Mouse (Mus musculus): ENCODE measurements at regions not wholly inside any gene's neighbourhood (a gene's known extent, or its start where the extent isn't known, plus 50 kb on each side); places are given as distances from the start of the nearest gene placed in this dataset.

GRCm38 (mm10) chr2:10825278-10826133 lies 346.4 kb upstream of the Prkcq start:
- DNase-seq: peak; percentile 19

GRCm38 (mm10) chr2:10826134-10826767 lies 345.7 kb upstream of the Prkcq start:
- no peak for DNase-seq

DNA sequence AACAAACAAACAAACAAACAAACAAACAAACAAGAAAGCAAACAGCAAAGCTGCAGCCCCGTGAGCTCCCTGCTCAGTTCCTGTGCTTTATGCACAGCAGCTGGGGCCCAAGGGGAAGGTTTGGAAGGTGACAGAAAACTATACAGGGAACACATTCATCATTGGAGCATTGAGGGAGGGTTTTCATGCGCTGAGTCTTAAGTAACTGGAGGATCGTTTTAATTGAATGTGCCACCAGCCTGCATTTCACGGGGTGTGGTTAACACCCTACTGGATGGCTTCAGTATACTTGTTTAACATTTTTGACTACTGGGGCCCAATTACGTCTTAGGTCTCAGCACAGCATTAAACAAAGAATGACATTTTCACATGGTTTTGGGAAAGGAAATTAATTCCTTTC lies 331.9 kb upstream of the Prkcq start:
- DNase-seq: no peak

DNA sequence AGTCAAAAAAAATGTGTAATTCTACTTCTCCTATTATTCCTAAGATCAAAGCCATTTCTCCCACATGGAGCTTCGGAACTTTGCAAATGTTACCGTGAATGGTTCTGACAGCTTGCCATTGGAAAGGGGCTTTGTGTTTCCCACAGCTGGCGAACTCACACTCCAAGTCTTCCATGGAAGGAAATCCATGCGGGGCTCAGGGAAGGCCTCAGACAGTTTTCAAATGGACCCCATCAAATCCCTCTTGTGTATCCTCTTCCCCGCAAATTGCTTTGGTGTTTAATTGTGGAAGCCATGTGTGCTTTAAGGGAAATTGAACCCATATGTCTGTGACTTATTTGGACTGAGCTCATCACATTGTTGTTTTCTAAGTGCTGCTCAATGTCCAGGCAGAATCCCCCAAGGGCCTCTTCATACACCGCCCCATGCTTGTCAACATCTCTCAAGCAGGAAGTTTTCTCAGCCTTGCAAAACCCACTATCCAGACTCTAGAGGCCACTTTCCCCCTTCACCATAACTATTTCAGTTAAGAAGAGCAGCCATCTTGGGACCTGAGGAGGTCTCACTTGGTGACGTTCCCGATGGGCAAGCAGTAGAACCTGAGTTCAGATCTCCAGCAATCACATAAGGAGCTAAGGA lies 310.1 kb upstream of the Prkcq start:
- DNase-seq: no peak

GRCm38 (mm10) chr2:10864451-10864850 lies 307.5 kb upstream of the Prkcq start:
- DNase-seq: no peak

DNA sequence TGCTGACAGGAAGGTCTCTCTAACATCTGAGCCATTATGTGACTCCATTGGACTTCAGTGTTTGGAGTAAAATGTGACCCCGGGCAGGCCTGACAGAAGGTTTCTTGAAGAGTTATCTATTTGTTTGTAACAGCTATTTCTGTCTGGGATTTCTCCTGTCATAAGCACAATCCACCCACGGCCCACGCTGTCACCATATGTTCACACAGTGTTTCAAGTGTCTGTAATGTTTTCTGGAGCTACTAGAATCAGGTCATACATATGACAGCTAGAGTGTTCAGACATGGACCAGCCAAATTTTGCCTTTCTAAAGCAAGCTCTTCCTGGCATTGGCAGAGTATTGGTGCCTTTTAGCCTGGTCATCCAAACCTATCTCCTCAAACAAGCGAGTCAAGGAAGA lies 297.6 kb upstream of the Prkcq start:
- DNase-seq: no peak

DNA sequence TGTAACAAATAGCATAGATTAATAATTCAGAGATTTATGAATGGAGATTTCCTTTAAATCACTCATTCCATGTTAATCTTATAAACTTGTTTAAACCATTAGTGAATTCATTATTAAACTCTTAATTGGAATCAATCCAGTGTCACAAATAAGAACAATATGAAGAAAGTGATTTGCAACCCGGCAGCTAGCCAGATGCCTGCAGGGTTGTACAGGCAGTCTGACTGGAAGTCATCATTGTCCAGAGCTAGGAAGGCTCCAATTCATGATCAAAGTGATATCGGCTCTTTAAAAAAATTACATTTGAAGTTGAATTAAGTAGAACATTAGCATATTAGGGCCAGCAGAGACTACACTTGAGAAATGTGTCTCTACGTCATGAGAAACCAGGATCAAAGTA lies 270.0 kb upstream of the Prkcq start:
- DNase-seq: no peak

DNA sequence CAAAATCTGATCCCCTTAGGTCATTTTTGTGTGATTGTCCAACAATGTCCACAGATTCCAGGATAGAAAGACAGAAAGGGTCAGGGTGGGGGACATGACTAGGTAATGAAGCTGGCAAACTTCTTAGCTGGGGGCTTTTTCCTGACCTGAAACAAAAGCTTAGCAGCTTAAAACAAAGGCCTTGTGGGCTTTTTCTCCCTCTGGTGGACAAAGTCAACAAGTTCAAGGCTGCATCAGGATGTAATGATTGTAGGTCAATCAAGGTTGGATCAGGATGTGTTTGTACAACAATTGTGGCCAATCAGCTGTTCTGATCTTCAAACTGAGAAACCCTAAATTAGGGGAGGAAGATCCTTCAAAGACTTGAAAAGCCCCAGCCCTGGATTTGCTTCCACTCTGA lies 252.0 kb upstream of the Prkcq start:
- no peak for DNase-seq

DNA sequence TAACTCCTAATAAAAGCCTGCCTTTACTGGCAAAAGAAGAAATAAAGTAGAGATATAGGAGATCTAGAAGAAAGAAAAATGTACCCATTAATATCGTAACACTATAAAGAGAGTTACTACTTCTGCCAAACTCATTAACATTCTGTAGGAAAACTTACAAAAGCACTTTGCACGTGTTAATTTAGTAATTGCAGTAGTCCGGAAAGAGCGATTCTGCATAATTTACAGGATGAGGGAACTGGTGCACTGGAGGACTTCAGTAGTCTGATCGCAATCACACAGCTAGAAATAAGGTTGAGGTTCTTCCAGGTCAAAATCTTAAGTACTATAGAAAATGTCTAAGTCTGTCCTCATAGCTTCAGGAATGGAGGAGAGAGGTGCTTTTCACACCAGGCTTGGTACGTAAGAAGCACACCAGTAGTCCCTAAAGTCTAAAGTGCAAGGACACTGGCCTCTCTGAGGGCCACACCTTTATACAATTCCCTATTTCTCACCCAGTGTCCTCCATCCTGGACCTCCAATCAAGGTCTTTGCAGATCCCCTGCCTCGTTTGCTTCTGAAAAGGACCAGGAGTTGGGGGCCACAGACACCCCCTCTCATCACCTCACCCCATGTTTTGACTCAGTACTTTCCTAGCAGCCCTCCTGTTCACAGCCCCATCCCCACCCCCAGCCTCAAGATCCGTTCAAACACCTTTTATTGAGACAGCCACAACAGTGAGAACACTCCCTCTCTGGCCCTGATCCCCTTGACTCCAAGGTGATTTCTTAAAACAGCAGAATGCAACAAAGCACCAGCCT lies 251.0 kb upstream of the Prkcq start:
- no peak for DNase-seq

DNA sequence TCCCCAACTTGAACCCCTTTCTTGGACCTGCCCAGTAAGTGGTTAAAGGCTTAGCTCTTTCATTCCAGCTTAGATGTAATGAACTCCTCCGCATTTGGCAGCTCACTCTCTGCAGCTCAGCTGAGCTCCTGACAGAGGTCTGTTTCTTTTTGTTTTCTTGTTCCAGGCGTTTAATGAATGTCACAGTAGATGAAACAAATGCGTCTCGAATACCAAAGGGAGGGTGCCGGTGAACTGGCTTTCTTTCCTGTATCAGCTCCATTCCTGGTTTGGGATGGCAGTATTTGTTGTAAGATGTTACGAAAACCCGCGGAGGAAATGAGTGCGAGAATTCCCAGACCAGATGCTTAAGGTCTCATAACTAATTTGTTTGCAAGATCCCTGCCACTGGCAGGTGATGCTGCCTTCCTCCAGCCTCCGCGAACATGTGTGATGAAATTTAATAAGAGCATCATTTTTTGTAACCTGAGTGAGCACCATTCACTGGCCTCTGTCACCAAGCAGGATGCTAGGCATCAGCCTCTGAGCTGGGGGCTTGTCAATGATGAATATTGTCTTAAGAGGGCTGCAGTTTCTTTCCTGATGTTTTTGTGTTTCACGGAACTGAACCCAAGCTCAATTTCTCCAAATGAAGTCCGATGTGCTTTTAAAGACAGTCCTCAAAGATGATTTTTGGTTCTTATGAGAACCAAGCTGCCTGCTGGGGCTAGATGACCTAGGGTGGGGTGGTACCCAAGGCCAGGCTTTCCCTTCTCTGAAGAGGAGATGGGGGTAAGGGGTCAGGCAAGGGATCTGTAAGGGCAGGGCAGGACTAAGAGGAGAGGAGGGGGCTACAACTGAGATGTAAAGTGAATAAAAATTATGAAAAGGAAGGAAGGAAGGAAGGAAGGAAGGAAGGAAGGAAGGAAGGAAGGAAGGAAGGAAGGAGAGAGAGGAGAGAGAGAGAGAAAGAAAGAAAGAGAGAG lies 250.1 kb upstream of the Prkcq start:
- DNase-seq: no peak

DNA sequence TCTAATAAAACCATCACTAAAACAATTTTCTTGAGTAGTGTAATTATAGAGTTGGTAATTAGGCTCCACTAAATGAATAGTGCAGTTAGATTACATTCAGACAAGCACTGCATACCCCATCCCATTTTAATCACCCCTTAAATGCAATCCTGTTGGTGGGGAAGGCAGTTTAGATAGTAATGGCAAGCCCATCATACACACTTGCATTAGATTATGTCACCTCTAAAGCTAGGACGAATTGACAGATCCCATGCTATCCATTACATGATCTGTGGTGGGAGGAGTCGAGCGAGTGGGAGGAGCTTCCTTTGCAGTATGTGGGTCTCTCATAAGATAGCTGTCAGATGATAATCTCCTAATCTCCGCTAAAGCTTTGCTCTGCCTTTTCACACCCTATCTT lies 247.9 kb upstream of the Prkcq start:
- no peak for DNase-seq

DNA sequence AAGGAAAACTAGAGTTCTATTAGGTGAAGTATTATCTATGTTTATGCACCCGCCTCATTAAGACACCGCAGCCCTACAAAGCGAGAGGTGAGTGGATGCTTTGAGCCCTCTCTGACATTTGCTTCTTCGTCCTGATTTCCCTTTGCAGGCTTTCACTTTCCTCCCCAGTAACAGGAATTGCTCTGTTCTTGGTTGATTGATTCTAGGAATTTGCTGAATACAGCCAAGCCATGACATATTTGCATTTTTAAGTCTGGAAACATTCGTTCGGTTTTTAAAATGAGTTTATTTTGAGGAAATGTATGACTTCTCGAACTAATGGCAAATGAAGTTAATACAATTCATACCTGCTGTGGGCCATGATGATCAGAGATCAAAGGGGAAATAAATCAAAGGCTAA lies 246.5 kb upstream of the Prkcq start:
- DNase-seq: no peak

DNA sequence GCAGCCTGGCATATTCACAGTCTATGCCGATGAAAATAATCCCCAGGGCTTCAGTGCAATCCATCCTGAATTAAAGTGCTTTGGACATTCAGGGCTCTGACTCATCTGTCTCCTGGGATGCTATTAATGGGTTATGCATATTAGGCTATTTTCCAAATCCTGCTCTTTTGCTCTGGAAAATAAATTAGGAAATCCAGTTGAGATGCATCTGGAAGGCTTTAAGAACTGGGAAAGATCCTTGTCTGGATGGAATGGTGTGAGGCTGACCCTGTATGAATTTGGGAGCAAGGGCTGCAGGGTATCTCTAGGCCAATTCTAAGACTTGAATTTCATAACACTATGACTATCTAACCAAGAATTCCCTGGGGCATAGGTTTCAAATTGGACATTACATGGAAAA lies 234.5 kb upstream of the Prkcq start:
- DNase-seq: no peak

- no peak for DNase-seq
Observed at GRCm38 (mm10) chr2:10965224-10965623, 206.7 kb upstream of the Prkcq start.

GRCm38 (mm10) chr2:10966891-10967290 lies 205.0 kb upstream of the Prkcq start:
- no peak for DNase-seq

DNA sequence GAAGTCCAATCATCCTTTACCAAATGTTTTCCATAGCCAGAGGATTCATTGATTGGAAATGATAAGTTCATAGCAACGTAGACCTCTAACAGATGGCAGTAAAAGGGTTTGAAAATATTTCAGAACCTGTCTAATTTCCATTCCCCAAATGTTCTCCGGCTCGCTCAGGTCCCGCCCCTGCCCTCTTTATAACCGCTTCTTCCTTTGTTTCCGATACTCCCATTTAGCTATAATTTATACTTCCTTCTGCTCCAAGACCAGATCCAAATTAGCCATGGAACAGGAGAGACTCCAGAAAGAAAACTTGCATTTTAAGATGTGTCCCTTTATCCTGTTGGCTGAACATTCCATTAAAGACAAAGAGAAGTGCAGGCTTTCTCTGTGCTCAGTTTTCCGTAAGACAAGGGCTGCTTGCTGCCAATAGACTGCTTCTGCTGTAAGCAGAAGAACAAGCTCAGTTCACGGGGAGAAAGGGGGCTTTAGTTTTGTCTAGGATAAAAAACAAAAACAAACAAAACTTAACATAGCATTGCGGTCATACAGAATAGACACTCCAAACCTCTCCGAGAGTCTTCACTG lies 202.7 kb upstream of the Prkcq start:
- no peak for DNase-seq

DNA sequence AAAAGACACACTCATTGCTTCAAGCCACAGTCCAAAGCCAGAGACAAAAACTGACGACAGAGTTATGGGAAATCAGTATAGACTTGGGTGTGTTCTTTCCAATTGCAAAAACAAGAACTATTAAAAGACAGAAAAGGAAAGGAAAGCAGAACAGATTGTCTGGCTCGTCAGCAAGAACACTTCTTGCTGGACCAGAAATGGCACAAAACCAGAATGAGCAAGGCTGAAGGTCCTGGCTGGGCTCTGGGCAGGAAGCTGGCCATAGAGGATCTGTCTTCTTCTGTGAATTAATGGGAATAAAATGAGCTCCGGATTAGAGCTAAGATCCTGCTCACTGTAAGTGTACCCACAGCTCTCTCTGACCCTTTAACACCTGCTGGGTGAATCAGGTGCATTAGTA lies 199.9 kb upstream of the Prkcq start:
- DNase-seq: no peak

DNA sequence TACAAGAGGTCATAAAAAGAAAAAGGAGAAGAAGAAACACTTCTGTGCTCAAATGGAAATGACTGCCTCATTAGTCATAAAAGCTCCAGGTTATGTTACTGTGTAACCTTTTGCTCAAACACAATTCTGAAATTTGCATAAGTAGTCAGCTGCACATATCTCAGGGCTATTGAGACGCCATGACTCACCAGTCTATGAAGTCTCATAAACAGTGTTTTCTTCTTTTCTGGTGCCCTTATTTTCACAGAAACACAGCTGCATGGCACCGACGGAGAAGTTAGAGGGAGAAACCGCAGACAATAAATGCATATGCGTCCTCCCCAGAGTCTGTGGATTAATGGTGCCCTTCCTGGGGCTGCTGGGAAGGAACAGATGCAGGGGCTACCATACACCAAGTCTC lies 193.1 kb upstream of the Prkcq start:
- DNase-seq: no peak

GRCm38 (mm10) chr2:10986101-10986500 lies 185.8 kb upstream of the Prkcq start:
- no peak for DNase-seq

GRCm38 (mm10) chr2:10990043-10990728 lies 181.7 kb upstream of the Prkcq start:
- no peak for DNase-seq

DNA sequence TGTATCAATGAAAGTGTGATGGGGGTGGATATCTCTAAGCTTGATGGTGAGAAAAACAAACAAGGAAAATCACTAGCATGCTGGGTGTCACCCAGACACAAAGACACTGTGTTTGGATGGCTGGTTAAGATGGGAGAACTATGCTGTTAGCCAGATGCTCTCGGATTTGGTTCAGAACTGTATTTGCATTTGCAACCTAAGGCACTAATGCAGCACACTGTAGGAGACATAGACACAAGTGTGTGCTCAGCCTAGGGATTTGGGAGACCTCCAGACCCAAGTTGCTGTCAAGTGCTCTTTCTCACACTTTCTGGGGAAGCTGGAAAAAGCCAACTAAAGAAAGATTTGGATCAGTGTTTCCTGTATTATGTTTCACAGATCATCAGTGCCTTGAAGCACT lies 173.1 kb upstream of the Prkcq start:
- no peak for DNase-seq
